Mouse (Mus musculus): ENCODE data around the gene Ttc7b. TPM values are rescaled to one million over a fixed set of nuclear protein-coding genes. Genes with fewer than 3 reads are reported as not detected.

The Ttc7b gene
- polyA plus RNA-seq, 1 experiment, result 7.1 TPM

DNA sequence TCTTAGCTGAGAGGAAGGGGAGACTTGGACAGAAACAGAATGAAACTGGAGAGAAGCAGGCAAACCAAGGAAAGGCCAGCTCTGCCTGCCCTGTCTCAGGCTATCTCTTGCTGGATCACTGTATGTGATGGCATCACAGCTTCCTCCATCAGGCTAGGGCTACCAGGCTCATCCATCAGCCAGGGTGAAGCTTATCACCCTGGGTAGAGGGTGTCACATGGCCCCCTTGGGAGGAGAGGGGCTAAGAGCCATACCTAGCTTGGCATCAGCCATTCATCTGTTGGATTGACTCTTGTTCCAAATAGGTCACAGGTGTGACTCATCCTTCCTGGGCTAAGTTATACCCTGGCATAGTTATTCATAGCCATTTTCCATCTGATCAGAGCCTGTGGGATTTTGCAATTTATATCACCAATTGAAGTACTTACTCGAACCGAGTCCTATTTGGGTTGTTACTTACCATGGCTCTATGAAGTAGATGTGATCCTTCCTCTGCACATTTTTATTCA lies 265.1 kb downstream of the Ttc7b start:
- H3K27me3 ChIP-seq (ENCODE audit: control insufficient read depth, insufficient read depth, low read length), result no peaks in the 10 kb centered on the region
- TF ChIP-seq POLR2A (IDR thresholded peaks at IDR 0.05; ENCODE audit: control insufficient read depth, low read depth, low read length) (no peak), CTCF (IDR thresholded peaks at IDR 0.05; ENCODE audit: control insufficient read depth, insufficient read depth, insufficient replicate concordance, low read depth, low read length) (no peak)
- H3K27ac ChIP-seq (ENCODE audit: control insufficient read depth, insufficient read depth, low read depth, low read length), result no peak overlapping the region
- H3K36me3 ChIP-seq (ENCODE audit: control insufficient read depth, insufficient read depth, low read length), result no peaks in the 10 kb centered on the region
- H3K4me3 ChIP-seq (ENCODE audit: control insufficient read depth, low read depth, low read length), result no peak overlapping the region
- H3K4me1 ChIP-seq (ENCODE audit: control insufficient read depth, insufficient read depth, low read length), result no peaks in the 10 kb centered on the region

DNA sequence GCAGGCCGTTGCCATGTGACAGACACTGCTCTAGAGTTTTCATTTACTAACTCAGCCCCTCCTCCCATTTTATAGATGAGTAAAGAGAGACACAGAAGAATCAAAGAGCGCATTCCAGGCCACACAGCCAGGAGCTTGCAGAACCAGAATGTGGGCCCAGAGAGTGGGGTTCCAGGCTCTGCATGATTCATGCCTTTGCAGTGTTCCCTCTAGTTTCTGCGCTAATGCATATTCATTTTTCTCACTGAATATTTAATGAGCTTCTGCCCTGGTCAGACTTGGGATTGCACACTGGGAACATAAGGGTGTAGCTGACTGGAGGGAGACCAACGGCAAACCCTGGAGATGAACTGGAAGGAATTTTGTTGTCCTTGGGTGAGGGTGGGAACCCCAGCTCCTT lies 266.2 kb downstream of the Ttc7b start:
- Histone ChIP-seq H3K27me3 (ENCODE audit: control insufficient read depth, insufficient read depth, low read length) (no peaks in the 10 kb centered on the region), H3K4me3 (ENCODE audit: control insufficient read depth, low read depth, low read length) (no peak overlapping the region), H3K36me3 (ENCODE audit: control insufficient read depth, insufficient read depth, low read length) (no peaks in the 10 kb centered on the region), H3K4me1 (ENCODE audit: control insufficient read depth, insufficient read depth, low read length) (no peaks in the 10 kb centered on the region), H3K27ac (ENCODE audit: control insufficient read depth, insufficient read depth, low read depth, low read length) (no peak overlapping the region)
- TF ChIP-seq CTCF (IDR thresholded peaks at IDR 0.05; ENCODE audit: control insufficient read depth, insufficient read depth, insufficient replicate concordance, low read depth, low read length) (no peak), POLR2A (IDR thresholded peaks at IDR 0.05; ENCODE audit: control insufficient read depth, low read depth, low read length) (no peak)

Other genes starting within 250 kb of the Ttc7b start
- 3.3 and 4.1 TPM in 2 replicates for gene Rps6ka5, start 206.2 kb upstream of the Ttc7b start, polyA plus RNA-seq (2012; rRNA removed)